Mouse (Mus musculus) layer of hippocampus, postnatal 14 days (tissue): ENCODE data around the gene Gm13889. TPM values are rescaled to one million over a fixed set of nuclear protein-coding genes. Genes with fewer than 3 reads are reported as not detected.

Experiments used
- DNase-seq, 2 experiments: peaks; one replicate each; pipeline ENCODE4 v3.0.0; 2021 to 2022; ENCODE audit warnings: low spot score in 2 of 2, mixed read lengths in 1 of 2
- long read RNA-seq, 2 experiments: library from polyadenylated mRNA; stranded (forward); transcript quantifications; one replicate each; pipeline ENCODE4 v2.0.0; 2021
- total RNA-seq, 2 experiments: library from RNA; stranded (reverse); gene quantifications; 2 replicates each; pipeline ENCODE4 v1.2.3; 2021

The Gm13889 gene
- 10 to 100 TPM; 48.0 to 49.2 TPM for total RNA-seq
- long read RNA-seq, experiment 1, transcript Gm13889-201 (1 exons, 1,386 nt), result major isoform, 39 of 39 reads
- long read RNA-seq, experiment 1, partial matches to known transcripts, result 0 of 39 reads
- long read RNA-seq, experiment 1, other reads (novel, unspliced or antisense), result 0 of 39 reads
- long read RNA-seq, experiment 2, transcript Gm13889-201 (1 exons, 1,386 nt), result major isoform, 48 of 49 reads
- long read RNA-seq, experiment 2, partial matches to known transcripts, result 0 of 49 reads
- long read RNA-seq, experiment 2, other reads (novel, unspliced or antisense), result 1 of 49 reads

GRCm38 (mm10) chr2:93956908-93957784, at the start of gene Gm13889:
TSS of gene Gm13889 (minus strand) at chr2:93957201.
- peak; percentile 83 to 88 for DNase-seq

- DNase-seq, result peak; percentile 88 to 93
Observed at GRCm38 (mm10) chr2:94002331-94002730, 45.3 kb upstream of the Gm13889 start.

DNA sequence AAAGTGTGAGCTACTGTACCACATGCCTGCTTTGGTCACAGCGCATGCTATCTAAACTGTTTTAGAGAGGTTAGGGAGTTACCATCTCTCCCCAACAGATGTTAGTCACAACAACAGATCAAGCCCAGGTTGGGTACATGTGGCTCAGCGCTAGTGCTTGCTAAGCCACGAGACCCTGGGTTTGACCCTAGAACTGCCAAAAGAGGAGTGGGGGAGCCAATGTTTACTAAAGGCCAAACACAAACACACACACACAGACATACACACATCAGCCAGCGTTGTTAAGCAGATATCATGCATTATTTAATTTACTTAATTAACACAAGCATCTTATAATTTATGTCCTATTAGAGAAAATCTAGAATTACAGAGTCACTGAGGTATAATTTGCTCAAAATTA, 44.9 kb upstream of the Gm13889 start:
- no peak for DNase-seq

DNA sequence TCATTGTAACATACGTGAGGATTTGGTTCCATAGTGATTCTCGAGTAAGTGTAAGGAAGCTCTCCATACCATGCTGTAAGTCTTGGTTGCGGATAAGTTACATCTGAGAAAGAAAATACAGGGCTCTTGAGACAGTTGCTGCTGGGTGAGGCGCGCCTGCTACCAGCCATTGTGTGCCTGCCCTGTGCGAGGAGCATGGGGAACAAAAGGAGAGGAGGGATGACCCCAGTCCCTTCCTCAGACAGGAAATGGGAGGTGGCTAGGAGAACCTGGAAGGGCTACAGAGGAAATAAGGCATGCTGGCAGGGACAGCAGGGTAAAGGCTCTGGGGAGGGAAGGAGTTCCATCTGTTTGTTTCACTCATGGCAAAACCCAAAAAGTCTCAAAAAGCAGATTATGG, 44.4 kb upstream of the Gm13889 start:
- DNase-seq, result no peak

DNA sequence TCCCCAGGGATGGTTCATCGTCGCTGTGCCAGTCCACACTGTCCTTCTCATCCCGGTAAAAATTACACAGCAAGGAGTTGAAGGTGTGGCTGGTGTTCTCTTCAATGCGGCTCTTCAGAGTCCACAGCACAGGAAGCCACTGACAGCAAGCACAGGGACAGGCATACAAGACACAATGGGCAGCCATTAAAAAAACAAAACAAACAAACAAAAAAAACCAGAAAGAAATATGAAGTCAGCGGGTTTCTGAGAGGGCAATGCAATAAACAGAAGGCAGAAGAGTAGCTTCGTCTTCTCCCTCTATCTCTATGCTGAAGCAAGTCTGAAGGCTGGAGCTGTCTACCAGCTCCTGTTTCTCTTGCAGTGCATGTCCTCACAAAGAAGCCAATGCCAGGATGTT, 39.3 kb upstream of the Gm13889 start, which contains the start of gene Gm27027:
Gm27027 (minus strand) TSS at position 101 of the 400 bp plus-strand sequence.
- no peak for DNase-seq

GRCm38 (mm10) chr2:93992810-93993209, 35.8 kb upstream of the Gm13889 start:
- DNase-seq, result no peak

DNA sequence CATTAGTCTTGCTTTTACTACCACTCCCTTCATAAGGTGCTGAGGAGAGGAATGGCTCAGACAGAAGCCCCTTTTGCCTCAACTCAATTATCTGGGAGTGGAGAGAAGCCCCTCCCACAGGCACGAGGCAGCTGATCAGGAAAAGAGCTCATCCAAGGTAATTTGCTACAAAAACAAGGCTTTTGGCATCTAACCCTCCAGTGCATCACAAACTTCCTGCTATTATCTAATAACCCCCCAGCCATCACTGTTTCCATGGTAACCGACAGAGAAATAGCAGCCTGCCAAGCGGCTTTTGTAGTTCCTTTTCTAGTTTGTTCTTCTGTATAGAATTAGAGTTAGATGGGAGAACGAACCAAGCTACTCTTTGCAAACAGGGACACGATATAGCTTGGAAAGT, 35.3 kb upstream of the Gm13889 start:
- peak in 1 of 2 experiments; percentile 65 for DNase-seq

DNA sequence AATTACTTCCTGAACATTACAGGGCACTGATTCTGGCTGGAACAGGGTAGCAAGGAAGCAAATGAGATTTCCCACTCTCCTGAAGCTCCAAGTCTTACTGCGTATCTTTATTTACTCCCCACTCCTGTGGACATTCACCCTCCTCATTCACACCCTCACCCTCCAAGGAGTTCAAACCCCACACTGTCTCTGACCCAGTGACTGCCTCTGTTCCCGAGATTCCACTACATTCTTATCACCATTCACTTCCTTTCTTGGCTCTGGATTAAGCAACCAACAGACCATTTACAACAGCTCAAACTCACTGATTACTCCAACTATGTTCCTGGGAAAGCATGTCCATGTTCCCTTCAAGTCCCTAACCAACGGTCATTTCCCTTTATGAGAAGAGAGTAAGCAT, 34.3 kb upstream of the Gm13889 start:
- DNase-seq, result no peak

DNA sequence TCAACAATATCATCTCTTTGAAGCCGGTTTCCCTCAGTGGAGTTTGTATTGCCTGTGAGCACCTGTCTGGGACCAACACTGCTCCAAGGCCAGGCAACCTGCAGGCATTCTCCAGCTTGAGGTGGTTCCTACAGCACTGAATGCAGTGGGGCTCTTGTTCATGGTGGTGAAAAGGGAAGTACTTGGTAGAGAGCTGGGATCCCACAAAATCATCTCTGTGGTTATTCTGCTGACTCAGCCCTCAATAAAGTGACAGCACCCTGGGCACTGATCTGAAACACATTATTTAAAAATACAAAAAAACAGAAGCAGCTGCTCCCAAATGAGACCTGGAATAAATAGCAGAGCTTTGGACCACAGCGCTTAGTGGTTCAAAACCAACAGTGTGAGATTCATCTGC, 31.4 kb upstream of the Gm13889 start:
- DNase-seq, result no peak

DNA sequence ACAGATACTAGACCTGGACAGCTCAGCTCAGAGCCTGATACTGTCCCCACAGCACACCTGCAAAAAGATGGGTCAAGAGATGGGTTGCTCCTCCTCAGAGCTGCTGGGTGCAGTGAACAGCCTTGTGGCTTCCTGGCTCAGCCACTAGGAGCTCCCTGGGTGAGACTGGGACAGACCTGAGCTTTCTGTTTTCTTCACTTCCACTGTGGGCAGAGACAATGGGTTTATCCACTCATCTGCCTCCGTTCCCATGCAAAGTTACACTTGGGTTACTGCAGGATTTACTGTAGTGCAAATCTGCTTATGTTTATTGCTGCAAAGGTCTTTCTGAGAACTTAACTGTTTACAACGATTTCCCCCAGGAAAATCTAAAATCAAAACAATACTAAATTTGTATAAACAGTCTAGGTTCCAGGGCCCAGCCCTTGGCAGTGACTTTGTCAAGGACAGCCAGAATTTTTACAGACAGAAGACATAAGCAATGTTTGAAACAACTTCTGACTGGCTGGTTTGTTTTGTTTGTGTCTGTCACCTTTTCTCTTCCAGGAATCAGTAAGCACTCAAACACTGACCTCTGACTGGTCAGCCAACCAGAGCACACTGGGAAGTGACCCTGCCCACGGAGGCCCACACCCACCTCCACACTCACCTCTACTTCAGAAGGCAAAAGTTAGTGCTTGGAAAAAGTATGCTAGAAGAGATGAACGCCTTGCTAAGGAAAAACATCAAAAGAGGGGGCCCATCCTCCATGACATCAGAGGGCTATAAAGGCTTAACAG, 25.6 kb upstream of the Gm13889 start:
- no peak for DNase-seq

- no peak for DNase-seq
Observed at GRCm38 (mm10) chr2:93979249-93980120, 22.5 kb upstream of the Gm13889 start.

DNA sequence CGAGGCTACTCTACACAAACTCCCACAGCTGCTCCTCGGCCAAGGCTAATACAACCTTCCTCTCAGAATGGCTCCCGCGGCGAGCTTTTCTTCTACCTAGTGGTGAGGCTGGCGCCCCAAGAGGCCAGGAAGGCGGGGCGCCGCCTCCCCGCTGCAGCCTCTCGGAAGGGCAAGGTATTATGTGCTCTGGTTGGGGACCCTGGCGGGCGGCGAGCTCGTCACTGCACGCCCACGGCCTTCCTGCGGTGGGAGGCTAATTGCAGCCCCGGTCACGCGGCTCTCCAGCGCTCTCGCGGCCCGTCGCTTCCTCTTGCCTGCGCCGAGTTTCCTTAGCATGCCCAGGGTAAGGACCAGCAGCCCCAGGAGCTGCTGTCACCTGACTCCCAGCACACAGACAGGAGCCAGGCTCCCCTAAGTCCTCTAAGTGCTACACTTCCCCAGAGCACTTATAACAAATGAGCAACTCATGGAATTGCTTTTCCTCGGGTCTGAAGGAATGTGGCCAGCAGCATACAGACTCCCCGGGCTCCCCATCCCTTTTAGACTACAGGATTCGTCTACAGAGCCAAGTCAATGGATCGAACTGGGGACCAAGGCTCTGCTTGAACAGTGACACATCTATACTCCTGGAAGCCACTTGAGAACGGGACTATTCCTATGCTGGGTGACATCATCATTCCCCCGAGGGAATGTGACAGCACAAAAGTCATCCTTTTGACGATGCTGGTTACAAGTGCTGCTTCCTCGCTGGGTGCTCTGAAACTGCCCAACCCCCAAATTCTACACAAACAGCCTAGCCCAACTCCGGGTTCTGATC, 19.6 kb upstream of the Gm13889 start:
- peak in 1 of 2 experiments; percentile 36 for DNase-seq

GRCm38 (mm10) chr2:93975526-93976435, 18.8 kb upstream of the Gm13889 start:
- DNase-seq, result no peak

DNA sequence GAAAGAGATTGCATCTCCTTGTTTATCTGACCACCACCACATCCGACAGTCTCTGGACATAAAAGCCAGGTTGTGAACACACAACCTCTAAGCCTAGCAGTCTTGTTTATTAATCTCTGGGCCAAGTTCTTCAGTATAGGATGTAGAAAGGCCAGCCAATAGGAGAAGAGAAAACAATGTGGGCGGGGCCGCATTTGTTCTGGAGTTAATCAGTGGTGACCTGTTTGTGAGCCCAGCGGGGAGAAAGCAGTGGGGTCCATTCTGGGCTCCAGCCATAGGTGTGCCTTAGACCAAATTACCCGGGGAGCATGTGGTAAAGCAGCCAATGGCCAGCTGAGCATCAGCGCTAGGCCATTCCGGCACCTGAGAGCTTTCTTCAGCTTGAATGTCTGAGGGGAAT, 18.0 kb upstream of the Gm13889 start:
- DNase-seq, result no peak

DNA sequence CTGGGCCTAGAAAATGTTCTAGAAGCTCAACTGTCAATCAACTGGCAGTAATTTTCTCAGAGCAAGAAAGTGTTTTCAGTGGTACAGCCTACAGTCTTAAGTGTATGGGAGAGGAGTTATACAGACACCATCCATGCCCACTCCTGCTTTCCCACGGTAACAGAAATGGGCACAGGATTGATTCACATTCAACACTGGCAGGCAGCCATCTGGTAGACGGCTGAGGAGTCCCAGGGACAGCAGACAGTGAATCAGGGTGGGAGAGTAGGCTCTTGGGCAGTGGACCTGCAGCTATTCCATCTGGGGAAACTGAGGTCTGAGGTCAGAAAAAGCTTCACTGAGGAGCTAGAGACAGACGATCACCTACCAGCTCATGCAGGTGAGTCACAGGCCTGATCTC, 14.6 kb upstream of the Gm13889 start:
- no peak for DNase-seq

DNA sequence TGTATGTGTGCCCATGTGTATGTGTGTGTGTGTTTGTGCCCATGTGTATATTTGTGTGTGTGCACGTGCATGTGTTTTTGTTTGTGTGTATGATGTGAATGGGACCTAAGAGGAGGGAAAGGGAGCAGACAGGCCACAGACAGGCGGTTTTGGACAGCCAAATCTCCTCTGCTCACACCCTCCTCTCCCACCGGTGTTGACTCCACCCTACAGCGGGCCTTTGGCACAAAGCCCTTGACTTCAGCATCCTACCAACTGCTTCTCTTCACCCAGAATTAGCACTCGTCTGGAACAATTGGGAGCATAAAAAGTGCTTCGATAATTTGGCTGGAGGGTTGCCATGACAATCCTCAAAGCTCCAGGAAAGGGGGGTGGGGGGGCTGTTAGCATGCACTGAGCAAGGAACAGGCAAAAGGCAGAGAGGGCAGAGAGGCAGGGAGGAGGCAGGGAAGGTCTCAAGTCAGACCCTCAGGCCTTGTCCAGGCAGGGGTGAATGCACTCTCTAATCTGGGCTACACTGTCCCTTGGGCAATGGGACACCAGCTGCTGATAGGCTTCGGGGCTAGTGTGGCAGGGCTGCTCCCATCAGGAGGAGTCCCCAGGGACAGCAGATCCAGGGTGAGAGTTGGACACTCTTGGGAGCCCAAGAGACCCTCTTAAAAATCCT, 7.6 kb upstream of the Gm13889 start:
- peak; percentile 58 to 72 for DNase-seq

DNA sequence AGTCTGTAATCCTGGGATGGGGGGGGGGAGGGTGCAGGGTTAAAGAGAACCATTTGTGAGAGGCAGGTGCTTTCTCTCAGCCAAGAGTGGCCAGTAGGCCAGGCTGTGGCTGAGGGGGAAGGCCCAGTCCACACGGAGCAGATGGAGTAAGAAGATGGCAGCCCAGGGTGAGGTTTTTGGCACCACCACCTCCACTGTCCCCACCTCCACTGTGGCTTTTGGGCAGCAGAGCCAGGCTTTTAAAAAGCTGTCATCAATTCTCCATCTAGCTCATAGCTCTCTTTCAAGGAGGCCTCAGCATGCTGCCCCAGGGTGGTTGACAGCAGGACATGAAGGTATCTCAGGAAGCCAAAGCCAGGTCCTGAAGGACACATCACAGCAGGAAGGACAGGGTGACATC, 6.8 kb upstream of the Gm13889 start:
- DNase-seq, result no peak

GRCm38 (mm10) chr2:93961716-93962115, 4.7 kb upstream of the Gm13889 start:
- DNase-seq, result peak in 1 of 2 experiments; percentile 41
